Mouse (Mus musculus) layer of hippocampus, adult 2 months (tissue): ENCODE measurements around the gene Plekha5. TPM values are rescaled to one million over a fixed set of nuclear protein-coding genes. Genes with fewer than 3 reads are reported as not detected.

Experiments used
- DNase-seq, 2 experiments: peaks; one replicate each; pipeline ENCODE4 v3.0.0; 2022; ENCODE audit warnings: low spot score in 2 of 2
- H3K27ac ChIP-seq: fragments of 200-600 bp; 2 replicates; pipeline ENCODE4 v1.8.1; 2022
- H3K4me3 ChIP-seq: fragments of 200-600 bp; 2 replicates; pipeline ENCODE4 v1.8.1; 2022; ENCODE audit warnings: mild to moderate bottlenecking
- CTCF ChIP-seq: fragments of 200-600 bp; conservative IDR thresholded peaks from 2 replicates; pipeline ENCODE4 v1.8.1; 2022; ENCODE audit warnings: antibody characterized with exemption, mild to moderate bottlenecking, moderate library complexity
- total RNA-seq, 2 experiments: library from RNA; stranded (reverse); gene quantifications; 2 replicates each; pipeline ENCODE4 v1.2.3; 2021

Gene Plekha5
- total RNA-seq, 2 experiments from 2014 or later: 109 to 125 TPM

- H3K4me3 ChIP-seq: no peak overlapping the region
- peak overlapping the region; percentile 77 for H3K27ac ChIP-seq
- DNase-seq: no peak
- no peak for TF ChIP-seq CTCF
Measured at GRCm38 (mm10) chr6:140629176-140629859, 205.5 kb downstream of the Plekha5 start.

- no peak for DNase-seq
- H3K4me3 ChIP-seq: no peak overlapping the region
- peak overlapping the region; percentile 77 for H3K27ac ChIP-seq
- TF ChIP-seq CTCF: no peak
Measured at GRCm38 (mm10) chr6:140630306-140630705, 206.5 kb downstream of the Plekha5 start.

GRCm38 (mm10) chr6:140633616-140634015, 209.8 kb downstream of the Plekha5 start:
- no peak for DNase-seq
- no peak for TF ChIP-seq CTCF
- Histone ChIP-seq H3K27ac (no peak overlapping the region; the same call in 1 of the 2 replicates), H3K4me3 (no peak overlapping the region)

- DNase-seq: no peak
- H3K27ac ChIP-seq: no peak overlapping the region
- TF ChIP-seq CTCF: no peak
- H3K4me3 ChIP-seq: no peak overlapping the region
Measured at GRCm38 (mm10) chr6:140636290-140636689, 212.4 kb downstream of the Plekha5 start.

GRCm38 (mm10) chr6:140642010-140642409, 218.2 kb downstream of the Plekha5 start:
- H3K4me3 ChIP-seq: no peak overlapping the region
- DNase-seq: no peak
- TF ChIP-seq CTCF: no peak
- no peak overlapping the region for H3K27ac ChIP-seq

- Histone ChIP-seq H3K27ac (no peak overlapping the region), H3K4me3 (no peak overlapping the region)
- TF ChIP-seq CTCF: no peak
- DNase-seq: no peak
Measured at GRCm38 (mm10) chr6:140642655-140643054, 218.8 kb downstream of the Plekha5 start.

- no peak overlapping the region for H3K4me3 ChIP-seq
- H3K27ac ChIP-seq: no peak overlapping the region
- DNase-seq: no peak
- TF ChIP-seq CTCF: peak; percentile 35; the same call in 1 of the 2 replicates
Measured at GRCm38 (mm10) chr6:140645931-140646330, 222.1 kb downstream of the Plekha5 start.

Other genes with a start within 250 kb of the Plekha5 start
- gene Aebp2, start 198.6 kb downstream of the Plekha5 start, total RNA-seq: 10 to 100 TPM; 52.3 to 61.4 TPM